Mouse (Mus musculus) cerebellum, postnatal 14 days (tissue): Measurements from ENCODE around the gene Ablim2.
A peak's percentile ranks its signal among the peaks of the same experiment; 100 is the strongest.

Experiments used
- DNase-seq, 2 experiments: peaks; one replicate each; pipeline ENCODE4 v3.0.0; 2021; ENCODE audit warnings: mixed read lengths in 2 of 2

The Ablim2 gene

GRCm38 (mm10) chr5:35739536-35740278, 18.0 kb upstream of the Ablim2 start, which contains the start of gene Sh3tc1:
TSS of gene Sh3tc1 (minus strand) at chr5:35739987.
- DNase-seq: no peak

- no peak for DNase-seq
Observed at GRCm38 (mm10) chr5:35740716-35741115, 17.0 kb upstream of the Ablim2 start.

- no peak for DNase-seq
Observed at GRCm38 (mm10) chr5:35741225-35741820, 16.4 kb upstream of the Ablim2 start.

GRCm38 (mm10) chr5:35743238-35743951, 14.3 kb upstream of the Ablim2 start:
- DNase-seq: no peak

GRCm38 (mm10) chr5:35743990-35744722, 13.5 kb upstream of the Ablim2 start:
- DNase-seq: no peak

- no peak for DNase-seq
Observed at GRCm38 (mm10) chr5:35745406-35745805, 12.3 kb upstream of the Ablim2 start.

- DNase-seq: peak; percentile 86 to 92
Observed at GRCm38 (mm10) chr5:35746910-35747309, 10.8 kb upstream of the Ablim2 start.

GRCm38 (mm10) chr5:35749416-35749815, 8.3 kb upstream of the Ablim2 start:
- no peak for DNase-seq

GRCm38 (mm10) chr5:35750026-35750425, 7.7 kb upstream of the Ablim2 start:
- no peak for DNase-seq

- no peak for DNase-seq
Observed at GRCm38 (mm10) chr5:35751016-35751415, 6.7 kb upstream of the Ablim2 start.

- DNase-seq: peak; percentile 76 to 83
Observed at GRCm38 (mm10) chr5:35755131-35755733, 2.4 kb upstream of the Ablim2 start.

- no peak for DNase-seq
Observed at GRCm38 (mm10) chr5:35756020-35756419, 1.7 kb upstream of the Ablim2 start.

GRCm38 (mm10) chr5:35756997-35757638, 562 bp upstream of the Ablim2 start:
- peak; percentile 57 to 73 for DNase-seq

GRCm38 (mm10) chr5:35758081-35759053, 687 bp downstream of the Ablim2 start:
- peak in 1 of 2 experiments; percentile 62 for DNase-seq

GRCm38 (mm10) chr5:35761323-35761722, 3.6 kb downstream of the Ablim2 start:
- DNase-seq: peak in 1 of 2 experiments; percentile 35

GRCm38 (mm10) chr5:35762388-35762787, 4.7 kb downstream of the Ablim2 start:
- peak; percentile 51 to 72 for DNase-seq

GRCm38 (mm10) chr5:35762850-35763249, 5.2 kb downstream of the Ablim2 start:
- no peak for DNase-seq

GRCm38 (mm10) chr5:35765909-35766308, 8.2 kb downstream of the Ablim2 start:
- no peak for DNase-seq

GRCm38 (mm10) chr5:35768525-35768924, 10.8 kb downstream of the Ablim2 start:
- DNase-seq: no peak

- no peak for DNase-seq
Observed at GRCm38 (mm10) chr5:35768997-35769396, 11.3 kb downstream of the Ablim2 start.

GRCm38 (mm10) chr5:35770246-35770645, 12.6 kb downstream of the Ablim2 start:
- no peak for DNase-seq
